Mouse (Mus musculus): ENCODE results near the gene Ifit1. TPM values are rescaled to one million over a fixed set of nuclear protein-coding genes. Genes with fewer than 3 reads are reported as not detected.
A peak's percentile ranks its signal among the peaks of the same experiment; 100 is the strongest.
"Not testable (repeated sequence)": the region's sequence is repeated elsewhere in the genome, so short reads cannot be mapped to it uniquely, and the experiment has no call there.

The Ifit1 gene
- 0.08 and 0.21 TPM in 2 replicates for polyA plus RNA-seq (2012; rRNA removed)

GRCm38 (mm10) chr19:34640623-34641022, at the start of gene Ifit1, which contains the start of gene Ifit1bl2:
Ifit1 (plus strand) TSS chr19:34640871.
Ifit1bl2 (minus strand) TSS chr19:34640743.
- TF ChIP-seq CTCF (IDR thresholded peaks at IDR 0.05; ENCODE audit: borderline replicate concordance, extremely low read depth, insufficient read depth, insufficient read length) (no peak), POLR2A (IDR thresholded peaks at IDR 0.05; ENCODE audit: borderline replicate concordance, extremely low read depth, insufficient read depth, insufficient read length, poor library complexity, severe bottlenecking) (no peak)
- no peak for DNase-seq (ENCODE audit: low read depth)

- TF ChIP-seq CTCF (IDR thresholded peaks at IDR 0.05; ENCODE audit: borderline replicate concordance, extremely low read depth, insufficient read depth, insufficient read length): no peak
- no peak for TF ChIP-seq POLR2A (IDR thresholded peaks at IDR 0.05; ENCODE audit: borderline replicate concordance, extremely low read depth, insufficient read depth, insufficient read length, poor library complexity, severe bottlenecking)
- no peak for DNase-seq (ENCODE audit: low read depth)
Observed at GRCm38 (mm10) chr19:34593456-34593855, 47.2 kb upstream of the Ifit1 start.

- not testable (repeated sequence) for DNase-seq (ENCODE audit: low read depth)
Observed at GRCm38 (mm10) chr19:34594523-34594922, 46.1 kb upstream of the Ifit1 start.

GRCm38 (mm10) chr19:34596811-34597210, 43.9 kb upstream of the Ifit1 start:
- TF ChIP-seq POLR2A (IDR thresholded peaks at IDR 0.05; ENCODE audit: borderline replicate concordance, extremely low read depth, insufficient read depth, insufficient read length, poor library complexity, severe bottlenecking): no peak
- no peak for DNase-seq (ENCODE audit: low read depth)

GRCm38 (mm10) chr19:34598341-34598740, 42.3 kb upstream of the Ifit1 start:
- TF ChIP-seq CTCF (IDR thresholded peaks at IDR 0.05; ENCODE audit: borderline replicate concordance, extremely low read depth, insufficient read depth, insufficient read length) (no peak), POLR2A (IDR thresholded peaks at IDR 0.05; ENCODE audit: borderline replicate concordance, extremely low read depth, insufficient read depth, insufficient read length, poor library complexity, severe bottlenecking) (no peak)
- peak; percentile 82 for DNase-seq (ENCODE audit: low read depth)

- not testable (repeated sequence) for DNase-seq (ENCODE audit: low read depth)
Observed at GRCm38 (mm10) chr19:34599250-34599649, 41.4 kb upstream of the Ifit1 start.

GRCm38 (mm10) chr19:34601888-34602287, 38.8 kb upstream of the Ifit1 start, which contains the start of gene Ifit1bl1:
Ifit1bl1 (minus strand) TSS chr19:34601956.
- not testable (repeated sequence) for DNase-seq (ENCODE audit: low read depth)

GRCm38 (mm10) chr19:34605472-34605871, 35.2 kb upstream of the Ifit1 start:
- no peak for TF ChIP-seq CTCF (IDR thresholded peaks at IDR 0.05; ENCODE audit: borderline replicate concordance, extremely low read depth, insufficient read depth, insufficient read length)
- TF ChIP-seq POLR2A (IDR thresholded peaks at IDR 0.05; ENCODE audit: borderline replicate concordance, extremely low read depth, insufficient read depth, insufficient read length, poor library complexity, severe bottlenecking): no peak
- no peak for DNase-seq (ENCODE audit: low read depth)

- DNase-seq (ENCODE audit: low read depth): peak; percentile 55
Observed at GRCm38 (mm10) chr19:34607237-34608051, 33.2 kb upstream of the Ifit1 start, which contains the start of gene Ifit3b. Ifit3b (plus strand) TSS chr19:34607970.

- DNase-seq (ENCODE audit: low read depth): not testable (repeated sequence)
Observed at GRCm38 (mm10) chr19:34610118-34610517, 30.6 kb upstream of the Ifit1 start.

GRCm38 (mm10) chr19:34612243-34613001, 28.2 kb upstream of the Ifit1 start:
- DNase-seq (ENCODE audit: low read depth): not testable (repeated sequence)

GRCm38 (mm10) chr19:34620871-34621270, 19.8 kb upstream of the Ifit1 start:
- DNase-seq (ENCODE audit: low read depth): no peak
- TF ChIP-seq CTCF (IDR thresholded peaks at IDR 0.05; ENCODE audit: borderline replicate concordance, extremely low read depth, insufficient read depth, insufficient read length) (no peak), POLR2A (IDR thresholded peaks at IDR 0.05; ENCODE audit: borderline replicate concordance, extremely low read depth, insufficient read depth, insufficient read length, poor library complexity, severe bottlenecking) (no peak)

- TF ChIP-seq CTCF (IDR thresholded peaks at IDR 0.05; ENCODE audit: borderline replicate concordance, extremely low read depth, insufficient read depth, insufficient read length): no peak
- TF ChIP-seq POLR2A (IDR thresholded peaks at IDR 0.05; ENCODE audit: borderline replicate concordance, extremely low read depth, insufficient read depth, insufficient read length, poor library complexity, severe bottlenecking): no peak
- DNase-seq (ENCODE audit: low read depth): no peak
Observed at GRCm38 (mm10) chr19:34623781-34624180, 16.9 kb upstream of the Ifit1 start.

Measured in brain, embryonic 14.5 days (tissue).